In genomic region chr11:116247502-116248222, GRCm38 (mm10) we compare ENCODE assay signal across 15 mouse cellular contexts. TPM values are rescaled to one million over a fixed set of nuclear protein-coding genes. Genes with fewer than 3 reads are reported as not detected.
A peak's percentile ranks its signal among the peaks of the same experiment; 100 is the strongest.
DNase-seq lines count a peak whose midpoint lies in the region; ATAC-seq and TF ChIP-seq lines count a peak whose summit lies in the region.
"Had no signal": no experiment of that assay in that cellular context is flagged by ENCODE, and none has a peak within 500 bp of the region (broad histone marks: within the 10 kb centered on the region; RNA-seq: fewer than 3 reads in every experiment).

No protein-coding gene starts in this region.

- 80% methylated on average over 14 of the region's 14 CpGs for WGBS in lung, embryonic 16.5 days
- 65% methylated on average over 14 of the region's 14 CpGs for WGBS in stomach, postnatal 0 days
- WGBS in forebrain, embryonic 10.5 days = 89% methylated on average over 14 of the region's 14 CpGs

- no peak overlapping the region for H3K4me3 ChIP-seq in lung, embryonic 16.5 days (ENCODE audit: low read length)
- no peak overlapping the region for H3K4me3 ChIP-seq in stomach, postnatal 0 days (ENCODE audit: low read depth, low read length)
- no peak overlapping the region for H3K4me3 ChIP-seq in forebrain, embryonic 10.5 days
- H3K4me3 ChIP-seq: liver, embryonic 15.5 days; megakaryocyte, embryonic 14.5 days; neural tube, embryonic 12.5 days had no signal

- peaks cover 72% of the 10 kb centered on the region for H3K36me3 ChIP-seq in lung, embryonic 16.5 days (ENCODE audit: control insufficient read depth, insufficient read depth, low read length)
- H3K36me3 ChIP-seq in stomach, postnatal 0 days (ENCODE audit: control insufficient read depth, insufficient read depth, low read length) = peaks cover 55% of the 10 kb centered on the region
- peaks cover 100% of the 10 kb centered on the region for H3K36me3 ChIP-seq in forebrain, embryonic 10.5 days (replicated peaks)

- peak; percentile 51 for ATAC-seq in lung, embryonic 16.5 days (ENCODE audit: low read depth)
- peak; percentile 89 for ATAC-seq in stomach, postnatal 0 days (ENCODE audit: low FRiP score, low TSS enrichment)
- ATAC-seq: inflammation-experienced regulatory T-cells, adult 6 months had no signal

- H3K9ac ChIP-seq in lung, embryonic 16.5 days (ENCODE audit: low read length) = no peak overlapping the region
- no peak overlapping the region for H3K9ac ChIP-seq in stomach, postnatal 0 days (ENCODE audit: low read length)
- H3K9ac ChIP-seq: liver, embryonic 15.5 days; neural tube, embryonic 12.5 days had no signal

- no peak for DNase-seq in lung, postnatal 10 days
- peak; percentile 58 for DNase-seq in fat pad, adult 2 months (ENCODE audit: extremely low read depth, low read depth, low spot score)
- DNase-seq in kidney, postnatal 14 days = peak; percentile 57
- peak; percentile 55 for DNase-seq in stomach, postnatal 0 days (ENCODE audit: low spot score)
- DNase-seq in layer of hippocampus, adult 11-12 months (ENCODE audit: low spot score) = no peak
- no peak for DNase-seq in forebrain, embryonic 10.5 days (ENCODE audit: extremely low spot score, low spot score)
- DNase-seq: cerebellum, postnatal 25 days; right cerebral cortex, postnatal 14 days had no signal

- no peaks in the 10 kb centered on the region for H3K4me1 ChIP-seq in lung, embryonic 16.5 days (replicated peaks; ENCODE audit: control insufficient read depth, insufficient read depth, low read length)
- no peaks in the 10 kb centered on the region for H3K4me1 ChIP-seq in stomach, postnatal 0 days (replicated peaks; ENCODE audit: control insufficient read depth, insufficient read depth)
- peaks cover 10% of the 10 kb centered on the region for H3K4me1 ChIP-seq in forebrain, embryonic 10.5 days
- H3K4me1 ChIP-seq: liver, embryonic 15.5 days; neural tube, embryonic 12.5 days had no signal

- no peak overlapping the region for H3K27ac ChIP-seq in lung, embryonic 16.5 days (ENCODE audit: low read length)
- peak overlapping the region; percentile 74 for H3K27ac ChIP-seq in stomach, postnatal 0 days (replicated peaks)
- no peak overlapping the region for H3K27ac ChIP-seq in forebrain, embryonic 10.5 days
- H3K27ac ChIP-seq: liver, embryonic 15.5 days; neural tube, embryonic 12.5 days had no signal

- no peak for TF ChIP-seq EP300 in stomach, postnatal 0 days (optimal IDR thresholded peaks at IDR 0.05)

- H3K4me2 ChIP-seq in lung, embryonic 16.5 days (ENCODE audit: low read depth, low read length) = no peak overlapping the region
- H3K4me2 ChIP-seq in stomach, postnatal 0 days (replicated peaks; ENCODE audit: low read depth) = no peak overlapping the region
- H3K4me2 ChIP-seq: liver, embryonic 15.5 days; neural tube, embryonic 12.5 days had no signal

- no peaks in the 10 kb centered on the region for H3K27me3 ChIP-seq in lung, embryonic 16.5 days (ENCODE audit: control insufficient read depth, insufficient read depth, low read depth, low read length)
- no peaks in the 10 kb centered on the region for H3K27me3 ChIP-seq in stomach, postnatal 0 days (ENCODE audit: control insufficient read depth, insufficient read depth, low read length)
- H3K27me3 ChIP-seq in forebrain, embryonic 10.5 days (ENCODE audit: poor library complexity, severe bottlenecking) = no peaks in the 10 kb centered on the region
- H3K27me3 ChIP-seq: liver, embryonic 15.5 days; megakaryocyte, embryonic 14.5 days; neural tube, embryonic 12.5 days had no signal

- TF ChIP-seq CTCF in stomach, postnatal 0 days (IDR thresholded peaks at IDR 0.05; ENCODE audit: low read depth) = no peak

- no peaks in the 10 kb centered on the region for H3K9me3 ChIP-seq in lung, embryonic 16.5 days (ENCODE audit: control insufficient read depth, low read length)
- no peaks in the 10 kb centered on the region for H3K9me3 ChIP-seq in stomach, postnatal 0 days (ENCODE audit: control insufficient read depth, low read length)
- no peaks in the 10 kb centered on the region for H3K9me3 ChIP-seq in forebrain, embryonic 10.5 days
- H3K9me3 ChIP-seq: liver, embryonic 15.5 days; megakaryocyte, embryonic 14.5 days; neural tube, embryonic 12.5 days had no signal

RNA-seq across cellular contexts. Expression of gene Evpl, which starts 9.8 kb away (rescaled TPM):
- 4.4 and 4.7 TPM in 2 replicates for polyA plus RNA-seq in lung, embryonic 16.5 days (2015; fragmentation: Nextera tagmentation; extraction: Ambion mirVana)
- 26.5 and 30.1 TPM in 2 replicates for polyA plus RNA-seq in stomach, postnatal 0 days (2015; fragmentation: Nextera tagmentation; extraction: Ambion mirVana)
- 0.47 and 0.48 TPM in 2 replicates for polyA plus RNA-seq in forebrain, embryonic 10.5 days (2016; fragmentation: Nextera tagmentation; extraction: Ambion mirVana)
- polyA plus RNA-seq: inflammation-experienced regulatory T-cells, adult 6 months had no signal

RNA-seq across cellular contexts. Expression of gene Srp68, which starts 26.4 kb away (rescaled TPM):
- 75.3 and 79.2 TPM in 2 replicates for polyA plus RNA-seq in lung, embryonic 16.5 days (2015; fragmentation: Nextera tagmentation; extraction: Ambion mirVana)
- polyA plus RNA-seq in stomach, postnatal 0 days (2015; fragmentation: Nextera tagmentation; extraction: Ambion mirVana) = 52.6 and 53.0 TPM in 2 replicates
- 99.3 and 105 TPM in 2 replicates for polyA plus RNA-seq in forebrain, embryonic 10.5 days (2016; fragmentation: Nextera tagmentation; extraction: Ambion mirVana)

RNA-seq across cellular contexts. Expression of gene Galr2, which starts 33.1 kb away (rescaled TPM):
- polyA plus RNA-seq in lung, embryonic 16.5 days (2015; fragmentation: Nextera tagmentation; extraction: Ambion mirVana) = 0.21 and 0.25 TPM in 2 replicates
- 0.68 and 0.76 TPM in 2 replicates for polyA plus RNA-seq in stomach, postnatal 0 days (2015; fragmentation: Nextera tagmentation; extraction: Ambion mirVana)
- 0.07 TPM in 2 replicates for polyA plus RNA-seq in forebrain, embryonic 10.5 days (2016; fragmentation: Nextera tagmentation; extraction: Ambion mirVana)
- polyA plus RNA-seq: forebrain, embryonic 11.5 days; heart, embryonic 14.5 days; inflammation-experienced regulatory T-cells, adult 6 months; liver, embryonic 15.5 days had no signal

RNA-seq across cellular contexts. Expression of gene Acox1, which starts 48.8 kb away (rescaled TPM):
- polyA plus RNA-seq in lung, embryonic 16.5 days (2015; fragmentation: Nextera tagmentation; extraction: Ambion mirVana) = 23.6 and 24.3 TPM in 2 replicates
- 207 and 211 TPM in 2 replicates for polyA plus RNA-seq in stomach, postnatal 0 days (2015; fragmentation: Nextera tagmentation; extraction: Ambion mirVana)
- 19.8 and 19.9 TPM in 2 replicates for polyA plus RNA-seq in forebrain, embryonic 10.5 days (2016; fragmentation: Nextera tagmentation; extraction: Ambion mirVana)

RNA-seq across cellular contexts. Expression of gene Ten1, which starts 49.0 kb away (rescaled TPM):
- 74.9 and 87.3 TPM in 2 replicates for polyA plus RNA-seq in lung, embryonic 16.5 days (2015; fragmentation: Nextera tagmentation; extraction: Ambion mirVana)
- 51.9 and 52.6 TPM in 2 replicates for polyA plus RNA-seq in stomach, postnatal 0 days (2015; fragmentation: Nextera tagmentation; extraction: Ambion mirVana)
- 51.7 and 57.1 TPM in 2 replicates for polyA plus RNA-seq in forebrain, embryonic 10.5 days (2016; fragmentation: Nextera tagmentation; extraction: Ambion mirVana)

Comparison
In these comparisons a context has a peak if more than half of its experiments do, and no peak if none do; other contexts are left out.
1. DNase-seq: peak in fat pad, adult 2 months (single experiment), kidney, postnatal 14 days (single experiment) and stomach, postnatal 0 days (single experiment); none in lung, postnatal 10 days (single experiment), layer of hippocampus, adult 11-12 months (single experiment) and forebrain, embryonic 10.5 days (single experiment).